Mouse (Mus musculus) cerebellum, postnatal 36 days (tissue): ENCODE measurements around the gene Tbc1d22a.

Experiments used
- DNase-seq, 2 experiments: peaks; one replicate each; pipeline ENCODE4 v3.0.0; 2021 to 2022; ENCODE audit warnings: mixed read lengths in 2 of 2

Gene Tbc1d22a

DNA sequence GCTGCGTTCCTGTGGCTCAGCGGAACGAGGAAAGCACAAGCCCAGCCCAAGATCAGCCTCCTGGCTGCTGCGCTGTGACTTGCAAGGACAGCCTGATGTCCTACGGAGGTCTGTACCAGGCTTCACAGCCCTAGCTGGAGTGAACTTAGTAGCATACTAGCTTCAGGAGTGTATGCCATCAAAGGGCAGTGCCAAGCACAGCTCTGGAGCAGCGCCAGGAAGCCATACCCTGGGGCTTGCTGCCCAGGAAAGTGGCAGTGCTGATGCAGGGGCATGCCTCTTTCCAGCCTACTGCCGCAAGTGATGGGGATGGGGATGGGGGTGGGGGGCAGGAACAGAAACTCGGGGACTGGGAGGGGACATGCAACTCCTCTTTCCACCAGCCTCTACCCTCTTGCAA is 248.4 kb downstream of the Tbc1d22a start:
- no peak for DNase-seq

DNA sequence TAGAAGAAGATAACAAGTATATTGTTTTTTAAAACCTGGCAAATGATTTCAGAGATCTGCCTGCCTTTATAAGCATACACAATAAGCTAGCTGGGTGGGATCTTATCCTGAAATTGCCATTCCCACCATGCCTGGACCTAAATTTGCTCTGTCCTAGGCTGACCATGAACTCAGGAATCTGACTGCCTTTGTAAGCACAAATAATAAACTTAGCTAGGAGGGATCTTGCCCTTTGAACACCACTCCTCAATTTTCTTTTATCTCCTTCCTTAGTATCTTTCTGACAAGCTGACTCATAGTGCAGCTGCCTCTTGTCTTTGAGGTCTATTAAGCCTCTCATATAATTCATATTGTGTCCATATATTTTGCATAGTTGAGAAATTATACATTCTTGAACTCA is 253.8 kb downstream of the Tbc1d22a start:
- DNase-seq: no peak

DNA sequence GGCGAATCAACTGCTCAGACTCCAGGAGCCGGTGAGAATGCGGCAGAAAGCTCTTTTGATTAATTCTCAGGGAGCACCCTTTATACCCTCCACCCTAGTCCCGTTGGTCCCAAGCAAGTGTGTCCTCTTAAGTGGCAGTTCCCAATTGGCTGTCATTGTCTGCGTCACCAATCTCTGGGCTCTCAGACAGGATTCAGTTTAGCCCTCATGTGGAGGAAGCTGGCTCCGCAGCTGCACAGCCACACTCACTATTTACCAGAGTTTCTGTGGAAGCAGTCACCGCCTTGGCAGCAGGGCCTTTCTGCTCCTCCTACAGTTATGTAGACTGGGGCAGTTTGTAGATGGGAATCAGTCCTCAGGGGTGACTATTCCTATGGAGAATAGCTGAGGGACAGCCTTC is 256.9 kb downstream of the Tbc1d22a start:
- DNase-seq: no peak

DNA sequence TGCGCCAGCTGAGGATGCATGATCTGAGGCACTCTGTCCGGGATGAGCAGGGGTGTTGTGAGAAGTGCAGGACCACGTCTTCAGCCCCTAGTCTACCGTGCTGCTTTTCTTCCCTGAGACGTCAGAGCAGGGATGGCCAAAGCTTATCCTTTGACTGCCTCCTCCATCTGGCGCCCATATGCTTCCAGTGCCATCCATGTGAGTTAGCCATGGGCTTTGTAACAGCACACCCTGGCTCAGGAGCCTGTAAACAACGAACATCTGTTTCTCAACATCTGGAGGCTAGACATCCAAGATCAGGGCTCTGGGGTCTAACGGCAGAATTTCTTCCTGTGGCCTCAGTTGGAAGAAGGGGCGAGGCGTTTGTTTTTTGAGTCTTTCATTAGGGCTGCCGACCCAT is 259.2 kb downstream of the Tbc1d22a start:
- DNase-seq: no peak

DNA sequence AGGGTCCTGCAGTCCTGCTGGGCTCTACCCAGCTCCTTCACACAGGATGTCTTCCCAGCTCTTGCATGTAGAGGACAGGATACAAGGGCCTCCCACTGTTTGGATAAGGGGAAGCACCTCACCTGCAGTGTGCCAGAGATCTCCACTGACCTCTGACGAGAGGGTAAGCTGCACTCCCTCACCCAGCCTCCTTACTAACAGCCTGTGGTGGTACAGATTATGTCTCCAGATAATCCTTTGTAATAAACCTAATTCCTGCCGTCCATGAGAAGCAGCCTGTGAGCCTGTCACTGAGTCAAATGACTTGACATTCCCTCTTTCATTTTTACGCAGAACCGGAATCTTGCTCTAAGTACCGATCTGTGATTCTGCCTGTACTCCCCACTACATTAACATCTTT is 260.7 kb downstream of the Tbc1d22a start:
- no peak for DNase-seq

DNA sequence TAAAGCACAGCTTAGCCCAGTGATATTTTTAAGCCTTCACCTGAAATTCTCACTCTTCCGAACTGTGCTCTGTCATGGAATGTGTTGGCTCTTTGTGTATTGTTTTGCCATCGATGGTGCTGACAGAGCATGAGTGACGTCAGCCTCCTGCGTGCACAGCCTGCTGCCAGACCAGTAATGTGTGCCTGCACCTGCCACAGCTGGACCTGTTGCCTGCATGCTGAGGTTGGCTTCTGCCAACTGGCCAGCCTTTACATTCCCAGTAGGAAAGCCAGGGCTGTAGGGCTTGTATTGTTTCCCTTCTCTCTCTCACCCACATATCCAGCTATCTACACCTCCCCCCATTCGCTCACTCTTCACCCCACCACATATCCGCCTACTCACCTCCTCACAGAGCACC is 262.2 kb downstream of the Tbc1d22a start:
- no peak for DNase-seq

DNA sequence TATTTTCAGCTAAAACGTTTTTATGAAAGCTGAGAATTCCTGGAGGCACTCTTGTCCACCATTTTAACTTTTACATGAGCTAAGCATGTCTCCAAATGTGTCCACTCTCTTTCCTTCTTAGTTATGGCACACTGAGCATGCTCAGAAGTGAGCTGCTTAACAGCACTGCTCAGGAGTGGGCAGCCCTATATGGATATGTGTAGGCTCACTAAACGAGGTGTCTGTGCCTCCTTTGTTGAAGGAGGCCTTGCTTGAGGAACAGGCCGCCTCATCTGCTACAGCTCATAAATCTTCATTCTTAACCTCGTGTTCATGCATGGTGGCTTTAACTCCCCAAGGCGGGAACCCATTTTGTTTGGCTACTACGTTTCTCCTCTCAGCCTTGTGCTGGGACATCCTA is 262.8 kb downstream of the Tbc1d22a start:
- no peak for DNase-seq

DNA sequence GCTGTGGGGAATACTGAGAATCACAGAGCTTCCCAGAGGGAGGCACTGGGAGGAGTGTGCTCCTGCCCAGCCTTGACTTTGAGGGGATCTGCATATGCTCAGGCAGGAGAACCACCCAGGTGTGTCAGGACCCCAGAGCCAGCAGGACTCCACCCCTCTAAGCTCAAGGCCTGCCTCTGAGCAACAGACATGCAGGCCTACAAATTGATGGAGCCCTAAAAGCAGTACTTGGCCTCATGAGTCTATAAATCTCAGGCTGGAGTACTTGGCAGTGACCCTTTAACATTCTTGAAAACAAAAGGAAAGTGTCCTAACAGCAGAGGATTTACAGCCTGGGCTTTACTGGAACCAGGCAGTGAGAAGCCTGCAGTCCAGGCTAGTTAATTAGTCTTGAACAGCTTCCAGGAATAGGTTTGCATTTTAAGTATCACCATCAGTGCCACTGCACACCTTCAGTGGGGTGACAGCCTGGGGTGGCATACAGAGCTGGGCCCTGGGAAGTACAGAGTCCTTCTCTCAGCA is 263.3 kb downstream of the Tbc1d22a start:
- DNase-seq: no peak

DNA sequence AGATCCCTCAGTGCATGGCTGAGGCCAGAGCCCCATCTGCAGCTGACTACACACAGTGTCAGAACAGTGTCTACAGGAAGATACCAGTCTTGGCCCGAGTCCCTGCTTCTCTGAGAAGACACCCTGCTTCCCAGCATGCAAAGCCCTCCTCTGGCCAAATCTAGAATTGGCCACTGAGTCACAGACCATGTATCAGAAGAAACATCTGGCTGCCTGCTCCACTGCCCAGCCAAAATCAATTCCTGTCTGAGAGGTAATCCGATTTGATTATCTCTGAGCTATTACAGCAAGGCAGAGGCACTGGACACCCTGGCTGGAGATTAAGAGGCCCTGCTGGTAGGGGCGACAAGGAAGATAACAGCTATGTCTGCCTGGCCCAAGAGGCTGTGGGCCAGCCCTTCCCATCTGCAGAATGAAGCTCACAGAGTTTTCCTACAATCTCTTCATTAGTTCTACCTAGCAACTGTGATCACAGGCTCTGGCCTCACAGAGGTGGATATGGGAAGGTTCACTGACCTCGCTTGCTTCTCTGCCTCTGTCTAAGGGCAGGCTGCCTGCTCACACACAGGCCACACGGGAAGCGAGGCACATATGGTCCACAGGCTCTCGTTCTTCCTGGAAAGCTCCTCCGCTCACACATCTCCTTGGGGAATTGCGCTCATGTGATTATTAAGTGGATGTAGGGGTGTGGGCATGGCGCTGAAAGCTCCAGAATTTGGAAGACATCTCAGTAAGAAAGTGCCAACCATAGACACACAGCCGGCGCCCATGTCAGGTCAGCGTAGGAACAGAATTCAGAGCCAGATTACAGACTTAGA is 264.6 kb downstream of the Tbc1d22a start:
- no peak for DNase-seq

DNA sequence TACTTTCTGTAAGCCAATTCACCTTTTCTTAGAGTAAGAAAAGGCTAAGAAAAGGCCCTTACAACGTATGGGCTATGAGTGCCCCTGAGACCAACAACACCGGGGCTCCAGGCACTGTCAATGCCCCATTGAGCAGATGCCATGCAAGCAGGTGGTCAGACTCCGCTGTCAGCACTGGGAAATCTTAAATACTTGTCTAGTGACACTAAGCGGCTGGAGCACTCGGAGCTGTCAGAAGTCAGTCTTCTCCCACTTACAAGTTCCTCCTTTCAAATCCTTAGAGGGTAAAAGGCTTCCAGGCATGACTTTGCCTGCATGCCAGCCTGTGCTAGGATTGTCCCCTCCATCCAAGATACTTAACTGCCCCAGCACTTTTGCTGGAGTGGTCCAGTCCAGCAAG is 268.1 kb downstream of the Tbc1d22a start:
- DNase-seq: no peak

DNA sequence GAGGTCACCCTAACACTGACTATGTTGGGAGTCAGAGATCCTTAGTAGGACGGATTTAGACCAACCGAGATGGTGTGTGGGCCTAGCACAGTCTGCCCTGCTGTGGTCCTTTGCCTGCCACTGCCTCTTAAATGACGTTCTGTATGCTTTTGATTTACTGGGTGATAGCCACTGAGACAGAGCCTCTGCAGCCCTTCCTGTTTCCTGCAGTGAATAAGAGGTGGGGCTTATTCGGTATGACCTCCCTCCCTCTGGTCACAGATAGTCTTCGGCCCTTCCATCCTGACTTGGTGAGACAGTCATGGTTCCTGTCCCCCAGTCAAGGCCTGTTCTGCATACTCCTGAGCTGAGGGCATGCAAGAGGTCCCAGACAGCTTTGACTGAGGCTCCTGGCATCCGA is 271.6 kb downstream of the Tbc1d22a start:
- no peak for DNase-seq

DNA sequence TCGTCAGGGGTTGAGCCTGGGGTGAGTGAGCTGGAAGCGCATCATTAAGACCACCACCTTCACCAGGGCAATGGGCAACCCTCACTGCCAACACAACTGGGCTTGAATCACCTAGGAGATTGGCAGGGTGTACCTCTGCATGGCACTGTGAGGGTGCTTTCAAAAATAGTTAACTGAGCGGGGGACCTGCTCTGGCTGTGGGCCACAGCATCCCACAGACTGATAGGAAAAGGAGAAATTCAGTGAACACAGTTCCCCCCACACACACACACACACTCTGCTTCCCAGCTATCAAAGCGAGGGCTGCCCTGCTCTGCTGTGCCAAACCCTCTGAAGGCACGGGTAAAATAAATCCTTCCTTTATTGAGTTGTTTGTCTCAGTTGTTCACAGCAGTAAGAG is 273.1 kb downstream of the Tbc1d22a start:
- no peak for DNase-seq

DNA sequence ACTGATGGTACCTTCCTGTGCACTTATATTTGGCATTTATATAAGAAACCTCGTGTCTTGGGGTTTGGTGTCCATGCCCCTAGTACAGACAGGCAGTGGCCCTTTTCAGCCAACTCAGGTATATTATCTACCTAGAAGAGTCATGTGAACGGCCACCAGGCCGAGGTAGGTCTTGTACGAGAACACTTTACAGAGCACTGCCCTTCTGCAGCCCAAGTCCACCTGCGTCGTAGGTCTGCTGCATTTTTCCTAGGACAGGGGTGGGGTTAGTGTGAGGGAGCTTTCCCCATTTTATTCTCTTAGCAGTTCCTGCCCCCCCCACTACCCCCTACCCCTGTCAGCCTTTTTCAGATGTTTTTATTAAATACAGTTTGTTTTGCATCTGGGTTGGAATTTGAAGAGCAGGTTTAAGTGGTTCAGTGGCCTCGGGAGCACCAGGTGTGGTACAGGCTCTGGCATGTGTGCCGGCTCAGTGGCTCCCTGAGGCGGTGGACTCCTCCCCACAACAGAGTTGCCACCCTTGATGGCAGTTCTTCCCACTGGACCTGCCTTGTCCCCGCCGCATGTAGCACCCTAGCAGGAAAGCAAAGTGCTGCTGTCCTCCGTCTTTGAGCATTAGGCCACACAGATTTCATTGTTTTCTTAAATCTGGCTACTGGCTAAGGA is 277.3 kb downstream of the Tbc1d22a start:
- DNase-seq: no peak

DNA sequence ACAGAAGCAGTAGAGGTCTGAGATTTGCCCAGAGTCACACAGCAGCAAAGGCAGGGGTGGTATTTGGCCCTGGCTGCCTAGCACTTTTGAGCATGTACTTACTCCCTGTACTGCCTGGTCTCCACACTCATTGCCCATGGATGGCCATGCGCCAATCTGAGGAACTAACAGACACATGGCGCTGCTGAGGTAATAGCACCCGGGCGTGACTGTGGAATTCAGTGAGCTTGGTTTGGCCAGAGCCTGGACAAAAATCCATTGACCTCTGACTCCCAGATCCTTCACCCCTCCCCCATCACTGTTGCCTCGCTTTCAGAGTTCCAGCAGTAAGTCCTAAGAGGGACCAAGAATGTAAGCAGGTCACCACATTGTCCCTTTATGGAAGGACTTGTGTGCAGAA is 278.4 kb downstream of the Tbc1d22a start:
- DNase-seq: peak; percentile 53 to 55

DNA sequence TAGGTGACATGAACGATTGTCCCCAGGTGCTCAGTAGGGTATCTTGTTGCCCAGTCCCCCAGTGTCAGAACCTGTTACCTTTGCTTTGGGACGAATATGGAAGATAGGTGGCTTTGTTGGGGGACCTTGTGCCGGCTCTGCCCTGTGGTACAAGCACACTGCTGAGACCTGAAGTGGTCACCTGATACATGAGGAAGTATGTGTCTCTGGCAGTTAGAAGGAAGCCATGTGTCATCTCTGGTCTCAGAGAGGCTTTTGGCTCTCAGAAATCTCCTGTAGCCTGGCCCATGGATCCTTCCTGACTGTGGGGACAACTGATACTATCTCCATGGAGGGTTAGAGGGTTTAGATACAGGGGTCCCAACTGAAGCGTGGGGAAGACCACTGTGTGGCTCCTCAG is 281.9 kb downstream of the Tbc1d22a start:
- no peak for DNase-seq

DNA sequence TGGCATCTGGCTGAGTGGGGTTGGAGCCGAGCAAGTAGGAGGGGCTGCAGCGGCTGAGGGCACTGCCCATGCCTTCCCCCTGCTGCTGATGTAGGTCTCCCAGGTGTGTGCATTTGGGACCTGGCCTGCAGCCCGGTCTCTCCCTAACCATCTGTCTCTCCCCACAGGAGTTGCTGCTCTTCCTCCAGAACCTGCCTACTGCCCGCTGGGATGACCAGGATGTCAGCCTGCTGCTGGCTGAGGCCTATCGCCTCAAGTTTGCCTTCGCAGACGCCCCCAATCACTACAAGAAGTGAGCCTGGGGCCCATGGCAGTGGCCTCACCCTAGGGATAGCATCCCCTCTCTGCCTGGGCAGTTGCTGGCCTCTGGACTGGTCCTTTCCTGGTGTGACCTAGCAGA is 282.4 kb downstream of the Tbc1d22a start:
- DNase-seq: peak; percentile 49 to 53

DNA sequence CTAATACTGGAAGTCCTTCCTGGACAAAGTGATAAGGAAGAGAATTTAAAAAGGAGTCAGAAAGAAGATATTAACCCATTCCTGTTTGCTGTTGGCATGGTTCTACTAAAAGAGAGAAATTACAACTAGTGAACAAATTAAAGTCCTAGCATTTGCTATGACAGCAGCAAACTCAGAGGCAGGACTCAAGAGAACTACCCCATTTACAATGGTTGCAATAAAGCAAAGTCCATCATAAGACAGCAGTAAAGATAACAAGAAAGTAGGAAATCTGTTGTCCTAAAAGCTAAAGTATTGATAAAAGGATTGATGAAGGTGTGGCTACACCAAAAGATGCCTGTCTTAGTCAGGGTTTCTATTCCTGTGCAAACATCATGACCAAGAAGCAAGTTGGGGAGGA is 286.3 kb downstream of the Tbc1d22a start:
- DNase-seq: no peak

DNA sequence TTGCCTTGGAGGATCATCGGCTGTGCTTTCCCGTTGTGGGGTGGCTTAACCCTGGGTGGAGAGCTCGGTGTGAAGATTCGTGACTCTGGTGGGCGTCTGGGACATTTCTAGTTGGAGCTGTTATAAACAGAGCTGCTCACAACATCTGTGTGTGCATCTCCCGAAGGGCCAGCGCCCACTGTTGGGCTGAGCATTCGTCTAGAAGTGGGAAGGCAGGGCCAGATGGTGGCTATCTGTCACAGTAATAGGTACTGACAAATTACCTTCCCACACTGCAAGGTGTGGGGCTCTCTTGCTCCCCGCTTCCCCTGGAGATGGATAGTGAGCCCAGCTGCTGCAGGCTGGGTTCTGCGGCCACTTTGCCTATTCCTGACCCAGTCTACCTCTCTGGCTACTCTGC is 289.2 kb downstream of the Tbc1d22a start:
- DNase-seq: no peak

DNA sequence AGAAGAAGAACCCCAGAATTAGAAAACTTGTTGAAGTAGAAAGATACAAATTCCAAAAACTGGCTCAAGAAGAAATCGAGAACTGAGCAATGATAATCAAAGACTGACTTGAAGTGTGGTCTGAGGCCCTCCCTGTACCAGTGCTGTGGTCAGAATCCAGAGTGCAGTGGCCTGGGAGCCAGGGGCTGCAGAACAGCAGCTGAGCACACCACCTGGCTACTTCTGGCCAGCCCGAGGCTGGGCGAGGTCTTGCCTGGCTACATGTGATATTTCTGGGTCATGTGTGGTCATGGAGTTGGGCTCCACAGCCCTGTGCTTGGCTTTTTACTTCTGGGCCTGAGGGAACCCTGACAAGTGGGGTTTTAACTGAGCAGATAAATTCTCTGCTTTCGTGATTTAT is 292.4 kb downstream of the Tbc1d22a start:
- no peak for DNase-seq

DNA sequence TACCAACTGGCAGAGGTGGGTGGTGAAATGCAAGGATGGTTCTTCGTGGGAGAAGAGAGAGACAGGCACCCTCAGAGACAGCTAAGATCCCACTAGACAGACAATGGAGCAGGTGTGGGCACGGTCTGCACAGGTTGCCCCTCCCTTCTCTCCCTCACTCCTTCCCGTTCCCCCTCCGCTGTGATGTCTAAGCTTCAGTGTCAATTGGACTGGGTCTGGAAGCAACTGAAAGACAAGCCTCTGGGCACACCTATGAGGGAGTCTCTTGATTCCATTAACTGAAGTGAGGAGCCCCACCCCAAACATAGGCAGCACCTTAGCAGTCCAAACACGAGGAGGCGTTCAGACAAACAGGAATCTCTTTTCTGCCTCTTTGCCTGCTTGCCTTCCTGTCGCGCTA is 293.3 kb downstream of the Tbc1d22a start:
- DNase-seq: no peak

DNA sequence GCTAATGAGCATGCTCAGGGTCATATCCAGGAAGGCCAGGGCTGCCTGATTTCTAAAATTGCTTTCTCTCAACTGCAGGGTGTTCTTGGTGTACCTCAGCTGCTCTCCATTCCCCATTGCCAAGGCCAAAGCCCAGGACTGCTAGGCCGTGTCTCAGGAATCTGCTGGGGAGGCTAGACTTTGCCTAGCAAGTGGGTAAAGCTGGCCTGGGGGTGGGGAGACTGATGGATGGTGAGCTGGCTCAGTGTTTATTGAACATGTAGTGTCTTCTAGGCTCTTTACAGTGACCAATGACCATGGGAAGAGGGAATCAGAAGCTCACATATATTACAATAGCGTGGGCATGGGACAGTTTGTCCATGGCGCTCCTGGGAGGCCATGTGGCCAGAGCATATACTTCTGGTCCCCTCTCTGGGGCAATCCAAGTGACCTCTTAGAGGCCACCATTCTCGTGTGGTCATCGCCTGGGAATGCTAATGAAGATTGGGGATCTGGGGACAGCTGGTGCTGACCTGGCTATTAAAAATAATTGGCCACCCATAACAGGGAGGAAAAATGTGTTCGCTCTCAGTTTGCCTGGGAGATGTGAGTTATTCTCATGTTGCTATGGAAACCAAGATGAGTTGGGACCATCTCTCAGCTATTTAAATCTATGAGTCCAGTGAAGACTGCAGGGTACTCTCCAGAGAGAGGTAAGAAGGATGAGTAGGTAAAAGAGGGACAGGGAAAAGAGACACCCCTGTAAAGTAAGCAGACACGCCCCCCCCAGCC is 294.3 kb downstream of the Tbc1d22a start:
- no peak for DNase-seq

DNA sequence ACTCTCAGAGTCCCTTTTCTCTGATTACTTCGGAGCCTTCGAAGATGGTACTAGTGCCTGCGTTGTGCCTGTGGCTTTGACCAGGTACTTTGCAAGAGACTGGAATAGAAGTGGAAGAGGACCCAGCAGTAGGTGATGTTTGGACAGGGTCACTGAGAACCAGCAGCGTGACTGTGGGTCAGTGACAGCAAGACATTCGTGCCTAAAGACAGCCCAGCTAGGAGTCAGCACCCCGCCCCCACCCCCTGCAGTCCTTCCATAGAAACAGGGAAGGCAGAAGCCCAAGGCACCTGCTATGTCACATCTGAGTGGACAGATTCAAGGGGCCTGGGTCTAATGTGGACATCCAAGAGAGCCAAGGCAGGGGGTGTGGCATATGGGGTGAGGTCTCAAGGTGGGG is 295.3 kb downstream of the Tbc1d22a start:
- DNase-seq: no peak

DNA sequence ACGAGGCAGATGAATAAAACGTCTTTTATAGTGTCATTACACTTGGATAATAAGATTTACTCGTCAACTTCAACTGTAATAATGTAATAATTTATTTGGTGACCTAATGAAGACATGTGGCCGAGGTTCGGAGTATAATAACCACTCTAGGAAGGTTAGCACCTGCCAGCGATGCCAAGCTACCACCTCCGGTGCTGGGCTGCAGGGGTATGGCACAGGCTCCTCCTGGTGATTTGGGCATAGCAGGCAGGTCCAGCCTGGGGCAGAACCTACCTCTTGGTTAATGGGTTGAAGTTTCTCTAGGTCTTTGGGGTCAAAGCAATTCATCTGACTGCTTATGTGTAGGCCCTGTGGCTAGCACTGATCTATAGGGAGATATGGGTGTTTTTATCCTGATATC is 296.9 kb downstream of the Tbc1d22a start:
- no peak for DNase-seq

DNA sequence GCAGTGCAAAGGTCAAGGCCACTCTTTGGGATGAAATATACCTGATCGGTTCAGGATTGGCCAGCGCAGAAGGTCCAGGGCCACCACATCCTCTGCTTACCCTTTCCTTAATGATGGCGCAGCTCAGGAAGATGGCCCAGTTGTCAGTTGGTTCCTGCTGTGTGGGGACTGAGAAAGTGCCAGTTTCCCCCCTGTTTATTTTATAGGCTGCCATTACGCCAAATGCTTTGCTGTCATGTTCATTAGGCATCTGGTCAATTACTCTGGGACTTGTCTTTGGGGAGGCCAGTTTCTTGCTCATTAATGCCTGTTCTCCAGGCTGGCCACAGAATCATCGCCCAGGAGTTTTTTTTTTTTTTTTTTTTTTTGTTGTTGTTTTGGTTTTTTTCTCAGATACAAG is 299.1 kb downstream of the Tbc1d22a start:
- no peak for DNase-seq
